Mouse (Mus musculus): ENCODE data around the gene Gjc3.

Gjc3 gene

DNA sequence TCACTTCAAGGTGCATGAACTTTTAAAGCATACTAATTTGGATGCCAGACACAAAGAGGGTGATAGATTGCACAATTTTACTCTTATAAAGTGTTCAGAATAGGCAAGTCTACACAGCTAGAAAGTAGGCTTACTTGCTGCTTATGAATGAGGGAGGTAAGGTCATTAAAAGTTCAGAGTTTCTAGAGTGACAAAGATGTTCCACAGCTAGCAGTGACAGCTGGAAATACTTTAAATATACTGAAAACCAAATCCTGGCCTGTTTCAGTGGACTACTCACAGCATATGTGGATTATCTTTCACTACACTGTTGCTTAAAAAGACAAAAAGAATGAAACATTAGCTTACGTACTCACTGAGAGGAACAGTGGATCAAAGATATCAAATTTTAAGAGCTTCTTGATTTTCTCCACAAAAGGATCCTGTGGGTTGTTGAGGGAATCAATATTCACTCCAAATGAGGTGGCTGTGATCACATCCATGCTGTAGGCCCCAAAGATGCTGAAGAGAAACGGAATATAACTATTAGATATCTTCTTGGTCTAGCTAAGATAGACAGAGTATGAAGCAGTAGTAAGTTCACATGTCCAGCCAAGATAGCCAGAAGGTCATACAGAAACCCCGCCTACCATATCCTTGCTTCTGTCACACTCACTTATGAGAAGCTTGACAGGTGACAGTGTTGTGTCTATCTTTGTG, 53.2 kb downstream of the Gjc3 start:
- DNase-seq = no peak
